Mouse (Mus musculus) small intestine, adult 2 months (tissue): Measurements from ENCODE around the gene Xndc1.

Source experiments
- CTCF ChIP-seq: fragments of 200-500 bp; IDR thresholded peaks from 2 replicates; pipeline ENCODE4 v1.5.1; 2012; ENCODE audit warnings: low read depth, mild to moderate bottlenecking, control low read depth, inconsistent platforms, low read length, moderate library complexity, mixed read lengths; ENCODE audit not compliant: insufficient replicate concordance, insufficient read length; ENCODE audit errors: extremely low read depth
- POLR2A ChIP-seq: fragments of 200-500 bp; IDR thresholded peaks from 2 replicates; pipeline ENCODE4 v1.6.1; 2012; ENCODE audit warnings: low read depth, mild to moderate bottlenecking, control low read depth, inconsistent platforms, low read length, moderate library complexity

DNA sequence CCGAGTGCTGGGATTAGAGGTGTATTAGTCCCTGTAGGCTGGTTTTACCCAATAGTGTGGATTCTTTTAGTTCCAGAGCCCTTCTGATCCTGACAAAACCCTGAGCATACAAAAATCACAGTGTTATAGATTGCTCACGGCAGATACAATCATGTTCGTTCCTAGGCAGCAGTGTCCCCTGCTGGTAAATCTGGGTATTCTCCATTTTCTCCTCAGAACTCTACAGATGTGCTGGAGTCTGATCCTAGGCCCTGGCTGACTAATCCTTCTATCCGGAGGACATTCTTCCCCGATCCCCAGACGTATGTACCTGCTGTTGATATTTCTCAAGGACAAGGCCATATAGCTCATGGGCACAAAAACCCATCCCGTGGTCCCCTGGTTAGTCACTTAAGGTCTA, 13.2 kb downstream of the Xndc1 start:
- TF ChIP-seq POLR2A (no peak), CTCF (no peak)
